In the genomic region with DNA sequence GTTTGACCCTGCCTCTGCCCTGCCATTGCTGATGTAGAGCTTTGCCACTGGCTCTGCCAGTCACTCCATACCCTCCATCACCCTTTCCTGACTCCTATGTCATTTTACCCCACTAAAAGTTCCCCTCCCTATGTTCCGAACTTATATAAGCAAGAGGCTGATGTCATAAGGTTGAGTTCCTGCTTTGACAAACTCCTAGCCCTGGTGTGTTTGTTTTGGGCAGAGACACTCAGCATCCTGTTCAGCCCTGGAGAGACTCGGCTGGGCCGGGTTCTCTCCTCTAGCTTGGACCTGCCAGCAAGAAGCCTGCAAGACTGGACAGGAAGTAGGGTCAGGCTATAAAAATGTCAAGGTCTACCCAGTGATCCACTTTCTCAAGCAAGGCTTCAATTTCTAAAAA, we compare ENCODE assay signal across 9 mouse cellular contexts. TPM values are rescaled to one million over a fixed set of nuclear protein-coding genes. Genes with fewer than 3 reads are reported as not detected.
DNase-seq lines count a peak whose midpoint lies in the region; ATAC-seq lines count a peak whose summit lies in the region.
"Had no signal": no experiment of that assay in that cellular context is flagged by ENCODE, and none has a peak within 500 bp of the region (broad histone marks: within the 10 kb centered on the region; RNA-seq: fewer than 3 reads in every experiment).

No protein-coding gene starts in this region.

- no peaks in the 10 kb centered on the region for H3K4me1 ChIP-seq in hindbrain, embryonic 10.5 days (replicated peaks)
- H3K4me1 ChIP-seq in hindbrain, embryonic 13.5 days (replicated peaks) = no peaks in the 10 kb centered on the region
- H3K4me1 ChIP-seq in kidney, embryonic 14.5 days (ENCODE audit: control insufficient read depth, insufficient read depth, low read length) = 0 out of 2 replicates have a peak, but pooled peaks cover 4% of the 10 kb centered on the region
- H3K4me1 ChIP-seq: midbrain, embryonic 12.5 days had no signal

- H3K36me3 ChIP-seq in hindbrain, embryonic 10.5 days = no peaks in the 10 kb centered on the region
- H3K36me3 ChIP-seq in hindbrain, embryonic 13.5 days = no peaks in the 10 kb centered on the region
- no peaks in the 10 kb centered on the region for H3K36me3 ChIP-seq in kidney, embryonic 14.5 days (ENCODE audit: control insufficient read depth, insufficient read depth, low read length)
- H3K36me3 ChIP-seq: midbrain, embryonic 12.5 days had no signal

- no peak for ATAC-seq in hindbrain, embryonic 13.5 days (ENCODE audit: low FRiP score)
- peak; percentile 87 for ATAC-seq in kidney, embryonic 14.5 days (ENCODE audit: low FRiP score, low TSS enrichment)

- no peak overlapping the region for H3K27ac ChIP-seq in hindbrain, embryonic 10.5 days
- no peak overlapping the region for H3K27ac ChIP-seq in hindbrain, embryonic 13.5 days
- H3K27ac ChIP-seq in kidney, embryonic 14.5 days (ENCODE audit: low read depth, low read length) = no peak overlapping the region
- H3K27ac ChIP-seq: midbrain, embryonic 12.5 days had no signal

- H3K4me3 ChIP-seq in hindbrain, embryonic 10.5 days = no peak overlapping the region
- no peak overlapping the region for H3K4me3 ChIP-seq in hindbrain, embryonic 13.5 days
- H3K4me3 ChIP-seq in kidney, embryonic 14.5 days (ENCODE audit: low read length) = no peak overlapping the region
- H3K4me3 ChIP-seq: midbrain, embryonic 12.5 days had no signal

- H3K9me3 ChIP-seq in hindbrain, embryonic 10.5 days = no peaks in the 10 kb centered on the region
- H3K9me3 ChIP-seq in hindbrain, embryonic 13.5 days = no peaks in the 10 kb centered on the region
- H3K9me3 ChIP-seq in kidney, embryonic 14.5 days (ENCODE audit: control insufficient read depth, low read length) = no peaks in the 10 kb centered on the region
- H3K9me3 ChIP-seq: midbrain, embryonic 12.5 days had no signal

- no peak overlapping the region for H3K9ac ChIP-seq in hindbrain, embryonic 13.5 days
- no peak overlapping the region for H3K9ac ChIP-seq in kidney, embryonic 14.5 days (ENCODE audit: low read depth, low read length)
- H3K9ac ChIP-seq: midbrain, embryonic 12.5 days had no signal

- H3K4me2 ChIP-seq in hindbrain, embryonic 13.5 days = no peak overlapping the region
- no peak overlapping the region for H3K4me2 ChIP-seq in kidney, embryonic 14.5 days (replicated peaks; ENCODE audit: low read depth, low read length)
- H3K4me2 ChIP-seq: midbrain, embryonic 12.5 days had no signal

- 63% methylated on average over 3 of the region's 3 CpGs for WGBS in hindbrain, embryonic 10.5 days
- 78% methylated on average over 3 of the region's 3 CpGs for WGBS in hindbrain, embryonic 13.5 days
- 14% methylated on average over 3 of the region's 3 CpGs for WGBS in kidney, embryonic 14.5 days

- DNase-seq in hindbrain, embryonic 10.5 days (ENCODE audit: low spot score) = peak; percentile 11
- DNase-seq in heart, adult 8-10 months (ENCODE audit: low spot score) = peak; percentile 35
- DNase-seq in skeletal muscle tissue, adult 2 months (ENCODE audit: low read depth, low spot score) = peak; percentile 10
- DNase-seq in right cerebral cortex, adult 18-20 months = no peak
- DNase-seq in cerebellum, adult 11-12 months = no peak
- no peak for DNase-seq in testis, postnatal 10 days (ENCODE audit: low spot score)

- H3K27me3 ChIP-seq in hindbrain, embryonic 10.5 days (ENCODE audit: insufficient read depth, poor library complexity, severe bottlenecking) = no peaks in the 10 kb centered on the region
- H3K27me3 ChIP-seq in hindbrain, embryonic 13.5 days = no peaks in the 10 kb centered on the region
- no peaks in the 10 kb centered on the region for H3K27me3 ChIP-seq in kidney, embryonic 14.5 days (ENCODE audit: control insufficient read depth, insufficient read depth, low read length)
- H3K27me3 ChIP-seq: midbrain, embryonic 12.5 days had no signal

RNA-seq across cellular contexts. Expression of gene AL731706.2, which starts 52.5 kb away (rescaled TPM):
- 33.0 and 45.8 TPM in 2 replicates for polyA plus RNA-seq in hindbrain, embryonic 10.5 days (2016; fragmentation: Nextera tagmentation; extraction: Ambion mirVana)
- 29.6 and 37.6 TPM in 2 replicates for polyA plus RNA-seq in hindbrain, embryonic 13.5 days (2015; fragmentation: Nextera tagmentation; extraction: Ambion mirVana)
- total RNA-seq in heart, adult 8-10 months (2022) = 10 to 100 TPM; 18.8 to 61.2 (median 25.1) TPM
- polyA plus RNA-seq in kidney, embryonic 14.5 days (2014; fragmentation: Nextera tagmentation; extraction: Ambion mirVana) = 40.6 and 44.1 TPM in 2 replicates

RNA-seq across cellular contexts. Expression of gene Slx4ip, which starts 58.1 kb away (rescaled TPM):
- polyA plus RNA-seq in hindbrain, embryonic 10.5 days (2016; fragmentation: Nextera tagmentation; extraction: Ambion mirVana) = 9.2 and 9.9 TPM in 2 replicates
- polyA plus RNA-seq in hindbrain, embryonic 13.5 days (2015; fragmentation: Nextera tagmentation; extraction: Ambion mirVana) = 14.1 and 14.6 TPM in 2 replicates
- 1 to 10 TPM; 1.3 to 2.0 (median 1.5) TPM for total RNA-seq in heart, adult 8-10 months (2022)
- polyA plus RNA-seq in kidney, embryonic 14.5 days (2014; fragmentation: Nextera tagmentation; extraction: Ambion mirVana) = 6.8 and 7.8 TPM in 2 replicates

RNA-seq across cellular contexts. Expression of gene AL731706.1, which starts 58.3 kb away (rescaled TPM):
- polyA plus RNA-seq in hindbrain, embryonic 10.5 days (2016; fragmentation: Nextera tagmentation; extraction: Ambion mirVana) = 23.1 and 25.7 TPM in 2 replicates
- 21.1 and 23.0 TPM in 2 replicates for polyA plus RNA-seq in hindbrain, embryonic 13.5 days (2015; fragmentation: Nextera tagmentation; extraction: Ambion mirVana)
- 10 to 100 TPM; 17.6 to 41.2 (median 31.2) TPM for total RNA-seq in heart, adult 8-10 months (2022)
- 32.0 and 43.5 TPM in 2 replicates for polyA plus RNA-seq in kidney, embryonic 14.5 days (2014; fragmentation: Nextera tagmentation; extraction: Ambion mirVana)

RNA-seq across cellular contexts. Expression of gene Mkks, which starts 58.3 kb away (rescaled TPM):
- 13.2 and 16.7 TPM in 2 replicates for polyA plus RNA-seq in hindbrain, embryonic 10.5 days (2016; fragmentation: Nextera tagmentation; extraction: Ambion mirVana)
- polyA plus RNA-seq in hindbrain, embryonic 13.5 days (2015; fragmentation: Nextera tagmentation; extraction: Ambion mirVana) = 12.8 and 14.2 TPM in 2 replicates
- total RNA-seq in heart, adult 8-10 months (2022) = 10 to 100 TPM; 31.7 to 55.5 (median 44.6) TPM
- 18.0 and 20.7 TPM in 2 replicates for polyA plus RNA-seq in kidney, embryonic 14.5 days (2014; fragmentation: Nextera tagmentation; extraction: Ambion mirVana)

Comparison
In these comparisons a context has a peak if more than half of its experiments do, and no peak if none do; other contexts are left out.
1. DNase-seq: peak in hindbrain, embryonic 10.5 days (single experiment), heart, adult 8-10 months (single experiment) and skeletal muscle tissue, adult 2 months (single experiment); none in right cerebral cortex, adult 18-20 months (single experiment), cerebellum, adult 11-12 months (single experiment) and testis, postnatal 10 days (single experiment).